Mouse (Mus musculus): Measurements from ENCODE around the gene Gm5678. TPM values are rescaled to one million over a fixed set of nuclear protein-coding genes. Genes with fewer than 3 reads are reported as not detected.

Gene Gm5678
- polyA plus RNA-seq, 1 experiment from 2014 or later: not detected

GRCm38 (mm10) chr16:93671064-93671463 is 43.2 kb downstream of the Gm5678 start:
- H3K9me3 ChIP-seq (ENCODE audit: control insufficient read depth, low read length): no peaks in the 10 kb centered on the region; the same call in 1 of the 2 replicates
- H3K4me3 ChIP-seq (ENCODE audit: low read depth, low read length): no peak overlapping the region
- no peak overlapping the region for H3K4me2 ChIP-seq (ENCODE audit: low read depth, low read length)
- H3K4me1 ChIP-seq (ENCODE audit: control insufficient read depth, insufficient read depth, low read length): no peaks in the 10 kb centered on the region
- H3K27ac ChIP-seq (ENCODE audit: low read depth, low read length): no peak overlapping the region
- 92% methylated on average over 5 of the region's 5 CpGs for WGBS
- no peak for ATAC-seq (ENCODE audit: low read depth)
- H3K36me3 ChIP-seq (ENCODE audit: control insufficient read depth, insufficient read depth, low read length): no peaks in the 10 kb centered on the region
- H3K9ac ChIP-seq (replicated peaks; ENCODE audit: low read depth, low read length): no peak overlapping the region
- no peaks in the 10 kb centered on the region for H3K27me3 ChIP-seq (ENCODE audit: control insufficient read depth, insufficient read depth, low read length)

- WGBS: 89% methylated on average over 5 of the region's 5 CpGs
- H3K27me3 ChIP-seq (ENCODE audit: control insufficient read depth, insufficient read depth, low read length): peaks cover 3% of the 10 kb centered on the region; the same call in 1 of the 2 replicates
- H3K4me1 ChIP-seq (ENCODE audit: control insufficient read depth, insufficient read depth, low read length): no peaks in the 10 kb centered on the region
- no peak overlapping the region for H3K4me3 ChIP-seq (ENCODE audit: low read depth, low read length)
- H3K4me2 ChIP-seq (ENCODE audit: low read depth, low read length): no peak overlapping the region
- H3K36me3 ChIP-seq (ENCODE audit: control insufficient read depth, insufficient read depth, low read length): no peaks in the 10 kb centered on the region
- H3K9ac ChIP-seq (replicated peaks; ENCODE audit: low read depth, low read length): no peak overlapping the region
- H3K9me3 ChIP-seq (ENCODE audit: control insufficient read depth, low read length): no peaks in the 10 kb centered on the region
- no peak for ATAC-seq (ENCODE audit: low read depth)
- no peak overlapping the region for H3K27ac ChIP-seq (ENCODE audit: low read depth, low read length)
These were observed 48.5 kb downstream of the Gm5678 start for GRCm38 (mm10) chr16:93676376-93676775.

DNA sequence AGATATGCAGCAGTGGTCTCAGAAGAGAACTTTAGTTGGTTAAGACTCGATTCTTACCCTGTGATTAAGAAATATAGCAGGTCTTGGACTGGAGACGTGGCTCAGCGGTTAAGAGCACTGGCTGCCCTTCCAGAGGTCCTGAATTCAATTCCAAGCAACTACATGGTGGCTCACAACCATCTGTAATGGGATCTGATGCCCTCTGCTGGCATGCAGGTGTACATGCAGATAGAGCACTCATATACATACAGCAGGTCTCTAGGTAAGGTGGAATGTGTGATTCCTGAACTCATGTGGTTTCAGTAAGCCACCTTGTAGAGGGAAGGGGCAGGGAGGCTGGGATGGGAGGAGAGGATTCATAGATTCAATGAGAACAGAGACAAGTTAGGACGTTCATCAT is 50.3 kb downstream of the Gm5678 start:
- Histone ChIP-seq H3K4me1 (ENCODE audit: control insufficient read depth, insufficient read depth, low read length) (peaks cover under 1% of the 10 kb centered on the region; the same call in 1 of the 2 replicates), H3K36me3 (ENCODE audit: control insufficient read depth, insufficient read depth, low read length) (no peaks in the 10 kb centered on the region), H3K27me3 (ENCODE audit: control insufficient read depth, insufficient read depth, low read length) (peaks cover 14% of the 10 kb centered on the region), H3K27ac (ENCODE audit: low read depth, low read length) (no peak overlapping the region), H3K4me3 (ENCODE audit: low read depth, low read length) (no peak overlapping the region), H3K9ac (replicated peaks; ENCODE audit: low read depth, low read length) (no peak overlapping the region), H3K4me2 (ENCODE audit: low read depth, low read length) (no peak overlapping the region), H3K9me3 (ENCODE audit: control insufficient read depth, low read length) (no peaks in the 10 kb centered on the region)
- ATAC-seq (ENCODE audit: low read depth): no peak
- WGBS: 75% methylated on average over 4 of the region's 4 CpGs

- WGBS: 68% methylated on average over 9 of the region's 9 CpGs
- H3K4me3 ChIP-seq (ENCODE audit: low read depth, low read length): no peak overlapping the region
- peaks cover 7% of the 10 kb centered on the region; the same call in 1 of the 2 replicates for H3K4me1 ChIP-seq (ENCODE audit: control insufficient read depth, insufficient read depth, low read length)
These were observed 51.3 kb downstream of the Gm5678 start for GRCm38 (mm10) chr16:93679165-93679564.

More at GRCm38 (mm10) chr16:93679165-93679564, 51.3 kb downstream of the Gm5678 start:
- Histone ChIP-seq H3K27me3 (ENCODE audit: control insufficient read depth, insufficient read depth, low read length) (peaks cover 21% of the 10 kb centered on the region), H3K4me2 (ENCODE audit: low read depth, low read length) (no peak overlapping the region), H3K9ac (replicated peaks; ENCODE audit: low read depth, low read length) (no peak overlapping the region), H3K36me3 (ENCODE audit: control insufficient read depth, insufficient read depth, low read length) (no peaks in the 10 kb centered on the region), H3K27ac (ENCODE audit: low read depth, low read length) (no peak overlapping the region), H3K9me3 (ENCODE audit: control insufficient read depth, low read length) (no peaks in the 10 kb centered on the region)
- no peak for ATAC-seq (ENCODE audit: low read depth)

Other genes with a start within 250 kb of the Gm5678 start
- gene Setd4, start 24.0 kb upstream of the Gm5678 start, polyA plus RNA-seq (2014; fragmentation: Nextera tagmentation; extraction: Ambion mirVana): 12.3 and 19.9 TPM in 2 replicates
- 143 and 146 TPM in 2 replicates for gene Cbr1, start 22.2 kb upstream of the Gm5678 start, polyA plus RNA-seq (2014; fragmentation: Nextera tagmentation; extraction: Ambion mirVana)
- 0.82 and 0.99 TPM in 2 replicates for gene Cbr3, start 55.1 kb downstream of the Gm5678 start, polyA plus RNA-seq (2014; fragmentation: Nextera tagmentation; extraction: Ambion mirVana)
- gene Dop1b, start 83.8 kb downstream of the Gm5678 start, polyA plus RNA-seq (2014; fragmentation: Nextera tagmentation; extraction: Ambion mirVana): 43.7 and 44.9 TPM in 2 replicates
- 37.0 and 39.9 TPM in 2 replicates for gene Morc3, start 204.0 kb downstream of the Gm5678 start, polyA plus RNA-seq (2014; fragmentation: Nextera tagmentation; extraction: Ambion mirVana)

Data from neural tube, embryonic 14.5 days (tissue).